ENCODE assay signal across 28 mouse cellular contexts in the genomic region with DNA sequence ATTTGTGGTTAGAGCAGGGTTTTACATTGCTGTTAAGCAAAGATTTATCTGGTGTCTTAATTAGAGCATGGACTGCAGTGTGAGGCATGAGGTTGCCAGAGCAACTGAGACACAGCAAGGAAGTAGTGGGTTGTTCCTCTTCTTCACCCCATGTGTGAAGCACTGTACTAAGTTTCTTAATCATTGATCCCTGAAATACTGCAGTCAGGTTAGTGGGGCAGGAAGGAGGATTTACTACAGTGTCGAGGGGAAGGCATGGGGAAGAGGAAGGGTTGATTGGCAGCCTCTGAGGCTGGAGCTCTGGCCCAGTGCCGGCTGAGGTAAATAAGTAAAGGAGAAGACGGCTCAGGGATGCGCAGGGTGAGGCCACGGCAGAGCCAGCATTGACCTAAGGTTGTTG. TPM values are rescaled to one million over a fixed set of nuclear protein-coding genes. Genes with fewer than 3 reads are reported as not detected.
DNase-seq lines count a peak whose midpoint lies in the region; ATAC-seq and TF ChIP-seq lines count a peak whose summit lies in the region.
"Had no signal": no experiment of that assay in that cellular context is flagged by ENCODE, and none has a peak within 500 bp of the region (broad histone marks: within the 10 kb centered on the region; RNA-seq: fewer than 3 reads in every experiment).

No protein-coding gene starts in this region.

- WGBS in kidney, embryonic 14.5 days = 54% methylated on average over 5 of the region's 5 CpGs
- 83% methylated on average over 5 of the region's 5 CpGs for WGBS in hindbrain, embryonic 10.5 days

- H3K4me3 ChIP-seq in layer of hippocampus, adult 2 months = no peak overlapping the region
- no peak overlapping the region for H3K4me3 ChIP-seq in kidney, embryonic 14.5 days (ENCODE audit: low read length)
- no peak overlapping the region for H3K4me3 ChIP-seq in hindbrain, embryonic 10.5 days
- H3K4me3 ChIP-seq: embryonic facial prominence, embryonic 13.5 days; erythroblast, embryonic 14.5 days; forebrain, embryonic 12.5 days; left cerebral cortex, adult 2 months; lung, embryonic 15.5 days; midbrain, embryonic 12.5 days; neural tube, embryonic 15.5 days had no signal

- H3K27me3 ChIP-seq in kidney, embryonic 14.5 days (ENCODE audit: control insufficient read depth, insufficient read depth, low read length) = no peaks in the 10 kb centered on the region
- no peaks in the 10 kb centered on the region for H3K27me3 ChIP-seq in hindbrain, embryonic 10.5 days (ENCODE audit: insufficient read depth, poor library complexity, severe bottlenecking)
- H3K27me3 ChIP-seq: embryonic facial prominence, embryonic 13.5 days; forebrain, embryonic 12.5 days; lung, embryonic 15.5 days; midbrain, embryonic 12.5 days; neural tube, embryonic 15.5 days had no signal

- H3K27ac ChIP-seq in layer of hippocampus, adult 2 months = 0 out of 2 replicates have a peak overlapping the region, but pooled peaks have one; percentile 10
- no peak overlapping the region for H3K27ac ChIP-seq in kidney, embryonic 14.5 days (ENCODE audit: low read depth, low read length)
- H3K27ac ChIP-seq in hindbrain, embryonic 10.5 days = no peak overlapping the region
- H3K27ac ChIP-seq: embryonic facial prominence, embryonic 13.5 days; forebrain, embryonic 12.5 days; left cerebral cortex, adult 2 months; liver, embryonic 14.5 days; lung, embryonic 15.5 days; midbrain, embryonic 12.5 days; neural tube, embryonic 15.5 days had no signal

- no peaks in the 10 kb centered on the region; the same call in 1 of the 2 replicates for H3K36me3 ChIP-seq in kidney, embryonic 14.5 days (ENCODE audit: control insufficient read depth, insufficient read depth, low read length)
- H3K36me3 ChIP-seq in hindbrain, embryonic 10.5 days = peaks cover 66% of the 10 kb centered on the region

- H3K9ac ChIP-seq in kidney, embryonic 14.5 days (ENCODE audit: low read depth, low read length) = no peak overlapping the region
- H3K9ac ChIP-seq: embryonic facial prominence, embryonic 13.5 days; forebrain, embryonic 12.5 days; liver, embryonic 14.5 days; lung, embryonic 15.5 days; midbrain, embryonic 12.5 days; neural tube, embryonic 15.5 days had no signal

- no peak for TF ChIP-seq CTCF in layer of hippocampus, adult 2 months (conservative IDR thresholded peaks at IDR 0.05)

- H3K4me2 ChIP-seq in kidney, embryonic 14.5 days (replicated peaks; ENCODE audit: low read depth, low read length) = no peak overlapping the region
- H3K4me2 ChIP-seq: embryonic facial prominence, embryonic 13.5 days; forebrain, embryonic 12.5 days; lung, embryonic 15.5 days; midbrain, embryonic 12.5 days; neural tube, embryonic 15.5 days had no signal

- no peaks in the 10 kb centered on the region for H3K9me3 ChIP-seq in kidney, embryonic 14.5 days (ENCODE audit: control insufficient read depth, low read length)
- H3K9me3 ChIP-seq in hindbrain, embryonic 10.5 days = no peaks in the 10 kb centered on the region
- H3K9me3 ChIP-seq: embryonic facial prominence, embryonic 13.5 days; forebrain, embryonic 12.5 days; lung, embryonic 15.5 days; midbrain, embryonic 12.5 days; neural tube, embryonic 15.5 days had no signal

- H3K4me1 ChIP-seq in kidney, embryonic 14.5 days (ENCODE audit: control insufficient read depth, insufficient read depth, low read length) = no peaks in the 10 kb centered on the region
- no peaks in the 10 kb centered on the region for H3K4me1 ChIP-seq in hindbrain, embryonic 10.5 days (replicated peaks)
- H3K4me1 ChIP-seq: forebrain, embryonic 12.5 days; midbrain, embryonic 12.5 days; neural tube, embryonic 15.5 days had no signal

- ATAC-seq in kidney, embryonic 14.5 days (ENCODE audit: low FRiP score, low TSS enrichment) = peak; percentile 71
- ATAC-seq: intestine, postnatal 0 days had no signal

- no peak for DNase-seq in layer of hippocampus, adult 2 months (ENCODE audit: low spot score in 2 of 2)
- DNase-seq in layer of hippocampus, adult 11-12 months (ENCODE audit: low spot score) = no peak
- DNase-seq in kidney, postnatal 25 days = peak; percentile 76 to 81
- no peak for DNase-seq in frontal cortex, postnatal 25 days (ENCODE audit: low spot score in 2 of 2)
- no peak for DNase-seq in thymus, postnatal 25 days
- DNase-seq in hindbrain, embryonic 10.5 days (ENCODE audit: low spot score) = no peak
- DNase-seq in ovary, postnatal 36 days (ENCODE audit: low spot score) = no peak
- DNase-seq: adrenal gland, postnatal 14 days; cerebellum, adult 11 months; cerebellum, postnatal 14 days; embryo, embryonic 11 days; lung, postnatal 4 days; spleen, adult 18-20 months had no signal

RNA-seq across cellular contexts. Expression of a gene that starts 26.8 kb away (rescaled TPM):
- not detected for total RNA-seq in layer of hippocampus, adult 2 months (2021)
- polyA plus RNA-seq in kidney, embryonic 14.5 days (2014; fragmentation: Nextera tagmentation; extraction: Ambion mirVana) = 0.07 TPM in 1 of 2 replicates, not detected in the other
- not detected in 2 replicates for polyA plus RNA-seq in hindbrain, embryonic 10.5 days (2016; fragmentation: Nextera tagmentation; extraction: Ambion mirVana)
- total RNA-seq: adrenal gland, postnatal 14 days; gastrocnemius, adult 18-20 months; gastrocnemius, postnatal 4 days; layer of hippocampus, postnatal 10 days; left cerebral cortex, adult 2 months; left cerebral cortex, postnatal 36 days had no signal
- polyA plus RNA-seq: erythroblast, embryonic 14.5 days; forebrain, embryonic 12.5 days; hindbrain, embryonic 11.5 days; intestine, postnatal 0 days; liver, embryonic 14.5 days; midbrain, embryonic 12.5 days had no signal

Comparison
In these comparisons a context has a peak if more than half of its experiments do, and no peak if none do; other contexts are left out.
1. DNase-seq: peak in kidney, postnatal 25 days (2 of 2); none in layer of hippocampus, adult 2 months (0 of 2), layer of hippocampus, adult 11-12 months (single experiment), frontal cortex, postnatal 25 days (0 of 2), thymus, postnatal 25 days (single experiment), hindbrain, embryonic 10.5 days (single experiment) and ovary, postnatal 36 days (single experiment).